Mouse (Mus musculus) midbrain, postnatal 0 days (tissue): Measurements from ENCODE around the gene Chl1. TPM values are rescaled to one million over a fixed set of nuclear protein-coding genes. Genes with fewer than 3 reads are reported as not detected.

Experiments
- ATAC-seq: fragments of 200-750 bp; cut with Nextera tagmentation; 2 replicates; pipeline ENCODE4 v1.8.0; 2017; ENCODE audit warnings: moderate number of reproducible peaks, mild to moderate bottlenecking, moderate TSS enrichment, moderate library complexity; ENCODE audit not compliant: low FRiP score
- DNase-seq: peaks from one replicate; pipeline ENCODE4 v3.0.0-alpha.2; 2015; ENCODE audit warnings: low spot score
- H3K27ac ChIP-seq: fragments of 300-500 bp; sonication (generic); 2 replicates; pipeline ENCODE4 v1.5.1; 2014; ENCODE audit warnings: low read depth, mild to moderate bottlenecking, low read length, mixed read lengths
- H3K27me3 ChIP-seq: fragments of 300-500 bp; sonication (generic); 2 replicates; pipeline ENCODE4 v1.6.1; 2014; ENCODE audit warnings: low read length, control low read depth, mixed read lengths; ENCODE audit not compliant: insufficient read depth
- H3K36me3 ChIP-seq: fragments of 300-500 bp; sonication (generic); 2 replicates; pipeline ENCODE4 v1.6.1; 2014; ENCODE audit warnings: low read length, control low read depth, mixed read lengths; ENCODE audit not compliant: insufficient read depth
- H3K4me1 ChIP-seq: fragments of 300-500 bp; sonication (generic); 2 replicates; pipeline ENCODE4 v1.6.1; 2014; ENCODE audit warnings: mild to moderate bottlenecking, control low read depth, antibody characterized with exemption, low read length, mixed read lengths; ENCODE audit not compliant: insufficient read depth
- H3K4me2 ChIP-seq: fragments of 300-500 bp; sonication (generic); 2 replicates; pipeline ENCODE4 v1.6.1; 2014; ENCODE audit warnings: low read depth, mild to moderate bottlenecking, low read length, mixed read lengths; ENCODE audit not compliant: poor library complexity, severe bottlenecking
- H3K4me3 ChIP-seq: fragments of 300-500 bp; sonication (generic); 2 replicates; pipeline ENCODE4 v1.5.1; 2014; ENCODE audit warnings: low read depth, mild to moderate bottlenecking, low read length, moderate library complexity
- H3K9ac ChIP-seq: fragments of 300-500 bp; sonication (generic); replicated peaks from 2 replicates; pipeline ENCODE4 v1.6.1; 2014; ENCODE audit warnings: mild to moderate bottlenecking, low read length, moderate library complexity, mixed read lengths; ENCODE audit not compliant: poor library complexity, severe bottlenecking
- H3K9me3 ChIP-seq: fragments of 300-500 bp; sonication (generic); 2 replicates; pipeline ENCODE4 v1.6.1; 2016; ENCODE audit warnings: low read length, control low read depth
- CTCF ChIP-seq: IDR thresholded peaks from 2 replicates; pipeline ENCODE4 v1.5.1; 2016; ENCODE audit warnings: antibody characterized with exemption, mild to moderate bottlenecking
- WGBS: fragments of 180-500 bp; shearing (Covaris S2); extraction: QIAGEN DNeasy Blood & Tissue Kit; methylation state at CpG from one replicate; pipeline ENCODE4 v1.1.7; 2014; 5-methylcytosine and 5-hydroxymethylcytosine counted together
- polyA plus RNA-seq: library from polyadenylated mRNA; unstranded; fragments of >200 nt; fragmentation: Nextera tagmentation; extraction: Ambion mirVana; gene quantifications from 2 replicates; pipeline ENCODE4 v1.2.1, GENCODE M21; 2015
- total RNA-seq: library from RNA; depleted of rRNA; stranded (reverse); fragments of >200 nt; gene quantifications from 2 replicates; pipeline ENCODE4 v1.2.3, GENCODE M21; 2014; rRNA removed

Gene Chl1
- total RNA-seq: 300 and 376 TPM in 2 replicates
- polyA plus RNA-seq: 216 and 224 TPM in 2 replicates

GRCm38 (mm10) chr6:103510392-103511289, at the start of gene Chl1:
TSS of gene Chl1 (plus strand) at chr6:103510586.
- Histone ChIP-seq H3K36me3 (no peaks in the 10 kb centered on the region), H3K4me2 (peak within 1 kb of the TSS; percentile 64), H3K4me3 (peak within 1 kb of the TSS; percentile 73), H3K9me3 (no peaks in the 10 kb centered on the region), H3K27me3 (no peaks in the 10 kb centered on the region), H3K9ac (peak within 1 kb of the TSS; percentile 83), H3K4me1 (0 out of 2 replicates have a peak, but pooled peaks cover 5% of the 10 kb centered on the region), H3K27ac (peak within 1 kb of the TSS; percentile 96)
- DNase-seq: peak; percentile 66
- TF ChIP-seq CTCF: no peak
- peak; percentile 57 for ATAC-seq
- WGBS: 2% methylated on average over 25 of the region's 25 CpGs

GRCm38 (mm10) chr6:103465479-103466080, 44.8 kb upstream of the Chl1 start:
- Histone ChIP-seq H3K9me3 (no peaks in the 10 kb centered on the region), H3K4me1 (no peaks in the 10 kb centered on the region), H3K9ac (no peak overlapping the region), H3K27ac (no peak overlapping the region), H3K36me3 (no peaks in the 10 kb centered on the region), H3K4me2 (no peak overlapping the region), H3K27me3 (no peaks in the 10 kb centered on the region), H3K4me3 (no peak overlapping the region)
- ATAC-seq (no peak), DNase-seq (no peak)
- 82% methylated on average over 5 of the region's 5 CpGs for WGBS
- TF ChIP-seq CTCF: no peak

DNA sequence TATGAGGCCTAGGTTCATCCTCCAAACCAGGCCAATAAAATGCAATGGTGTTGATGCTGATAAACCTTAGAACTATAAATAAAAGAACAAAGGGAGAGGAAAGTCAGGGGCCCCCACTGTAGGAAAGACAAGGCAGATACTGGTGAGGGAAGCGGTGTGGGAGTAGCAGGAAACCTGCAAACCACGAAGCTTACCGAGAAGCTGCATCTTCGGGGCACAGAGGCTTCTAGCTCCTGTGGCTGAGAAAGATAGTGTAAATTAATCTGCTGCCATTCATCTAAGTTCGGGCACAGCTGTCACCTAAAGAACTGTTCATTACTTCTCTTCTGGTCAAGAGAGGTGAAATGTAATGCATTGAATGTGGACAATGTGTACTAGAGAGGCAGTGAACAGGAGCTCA, 37.1 kb upstream of the Chl1 start:
- H3K27me3 ChIP-seq: no peaks in the 10 kb centered on the region
- H3K4me2 ChIP-seq: no peak overlapping the region
- H3K36me3 ChIP-seq: no peaks in the 10 kb centered on the region
- H3K9ac ChIP-seq: no peak overlapping the region
- no peak for DNase-seq
- ATAC-seq: no peak
- 76% methylated on average over 5 of the region's 5 CpGs for WGBS
- H3K4me1 ChIP-seq: no peaks in the 10 kb centered on the region
- no peak overlapping the region for H3K27ac ChIP-seq
- no peak for TF ChIP-seq CTCF
- no peaks in the 10 kb centered on the region for H3K9me3 ChIP-seq
- no peak overlapping the region for H3K4me3 ChIP-seq

DNA sequence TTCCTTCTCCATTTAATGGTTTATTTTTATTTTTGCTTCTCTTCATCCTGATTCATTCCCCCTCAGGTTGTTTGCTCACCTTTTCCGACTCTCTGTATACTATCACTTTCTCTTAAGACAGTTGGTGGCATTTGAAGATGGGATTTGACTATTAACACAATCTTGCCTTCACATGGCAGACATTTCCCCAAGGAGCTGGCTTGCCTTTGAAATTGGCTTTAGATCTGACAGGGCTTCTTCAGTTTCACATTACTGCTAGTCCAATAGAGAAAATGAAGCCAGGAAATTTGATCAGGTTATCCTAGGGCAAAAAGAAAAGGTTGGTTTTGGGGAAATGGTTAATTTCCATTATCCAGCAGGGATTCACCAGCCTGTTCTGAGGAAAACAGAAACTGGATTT, 23.2 kb upstream of the Chl1 start:
- Histone ChIP-seq H3K4me3 (no peak overlapping the region), H3K9me3 (no peaks in the 10 kb centered on the region), H3K9ac (no peak overlapping the region), H3K4me1 (no peaks in the 10 kb centered on the region), H3K4me2 (no peak overlapping the region), H3K27ac (no peak overlapping the region), H3K27me3 (no peaks in the 10 kb centered on the region), H3K36me3 (no peaks in the 10 kb centered on the region)
- TF ChIP-seq CTCF: no peak
- DNase-seq: no peak
- 32% methylated on average over 1 of the region's 1 CpGs for WGBS
- no peak for ATAC-seq

- ATAC-seq: no peak
- Histone ChIP-seq H3K9ac (no peak overlapping the region), H3K9me3 (no peaks in the 10 kb centered on the region), H3K27ac (no peak overlapping the region), H3K27me3 (no peaks in the 10 kb centered on the region), H3K36me3 (no peaks in the 10 kb centered on the region), H3K4me2 (no peak overlapping the region), H3K4me1 (no peaks in the 10 kb centered on the region), H3K4me3 (no peak overlapping the region)
- DNase-seq: no peak
- TF ChIP-seq CTCF: no peak
- 51% methylated on average over 4 of the region's 4 CpGs for WGBS
Measured at GRCm38 (mm10) chr6:103498404-103498803, 12.0 kb upstream of the Chl1 start.

DNA sequence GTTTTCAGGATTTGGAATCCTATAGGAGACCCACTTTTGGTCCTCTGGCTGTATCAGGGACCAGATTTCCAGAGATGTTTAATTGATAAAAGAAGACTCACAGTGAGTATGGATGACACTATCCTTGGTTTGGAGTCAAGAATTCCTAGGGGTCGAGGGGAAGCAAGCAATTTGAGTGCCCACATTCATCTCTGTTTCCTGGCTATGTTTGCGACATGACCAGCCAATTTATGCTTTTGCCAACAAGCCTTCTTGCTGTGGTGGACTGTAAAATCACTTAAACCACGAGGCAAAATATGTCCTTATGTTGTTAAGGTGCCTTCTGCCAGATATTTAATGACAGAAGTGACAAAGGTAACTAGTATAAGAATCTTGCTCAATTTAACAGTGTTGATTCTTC, 6.3 kb upstream of the Chl1 start:
- H3K36me3 ChIP-seq: no peaks in the 10 kb centered on the region
- H3K9me3 ChIP-seq: no peaks in the 10 kb centered on the region
- no peaks in the 10 kb centered on the region for H3K27me3 ChIP-seq
- ATAC-seq (no peak), DNase-seq (no peak)
- H3K9ac ChIP-seq: no peak overlapping the region
- H3K4me3 ChIP-seq: no peak overlapping the region
- no peak for TF ChIP-seq CTCF
- no peak overlapping the region for H3K27ac ChIP-seq
- WGBS: 68% methylated on average over 3 of the region's 3 CpGs
- no peak overlapping the region for H3K4me2 ChIP-seq
- no peaks in the 10 kb centered on the region for H3K4me1 ChIP-seq
